Mouse (Mus musculus) heart, postnatal 0 days (tissue): ENCODE measurements at regions not wholly inside any gene's neighbourhood (a gene's known extent, or its start where the extent isn't known, plus 50 kb on each side); places are given as distances from the start of the nearest gene placed in this dataset.

Experiments
- CTCF ChIP-seq: IDR thresholded peaks from 2 replicates; pipeline ENCODE4 v1.5.1; 2016; ENCODE audit warnings: antibody characterized with exemption, control low read depth, low read depth
- EP300 ChIP-seq: IDR thresholded peaks from 2 replicates; pipeline ENCODE4 v1.6.1; 2016; ENCODE audit warnings: antibody characterized with exemption, low read depth

- no peak for TF ChIP-seq CTCF
- no peak for TF ChIP-seq EP300
Measured at GRCm38 (mm10) chr1:20669769-20670168, 51.9 kb upstream of the Pkhd1 start.
